Mouse (Mus musculus) thymus, adult 18-20 months (tissue): ENCODE measurements at regions not wholly inside any gene's neighbourhood (a gene's known extent, or its start where the extent isn't known, plus 50 kb on each side); places are given as distances from the start of the nearest gene placed in this dataset.

Experiments used
- DNase-seq, 2 experiments: peaks; one replicate each; pipeline ENCODE4 v3.0.0; 2022; ENCODE audit warnings: mixed read lengths in 2 of 2

DNA sequence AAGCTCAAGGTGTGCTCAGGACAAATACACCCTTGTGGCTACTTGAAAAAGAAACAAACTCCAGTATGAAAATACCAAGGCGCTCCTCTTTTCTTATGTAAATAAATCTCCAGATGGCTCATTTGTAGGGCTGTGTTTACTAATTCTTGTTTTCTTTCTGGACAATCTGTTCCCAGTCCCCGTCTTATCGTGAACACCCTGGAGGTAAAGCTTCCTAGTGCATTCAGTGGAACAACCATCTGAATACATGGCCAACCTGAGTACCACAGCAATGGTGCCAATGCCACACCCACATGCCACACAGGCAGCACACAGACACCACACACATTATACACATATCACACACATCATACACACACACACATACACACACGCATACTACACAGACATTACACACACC lies 396.1 kb downstream of the Wdr11 start:
- DNase-seq = no peak

DNA sequence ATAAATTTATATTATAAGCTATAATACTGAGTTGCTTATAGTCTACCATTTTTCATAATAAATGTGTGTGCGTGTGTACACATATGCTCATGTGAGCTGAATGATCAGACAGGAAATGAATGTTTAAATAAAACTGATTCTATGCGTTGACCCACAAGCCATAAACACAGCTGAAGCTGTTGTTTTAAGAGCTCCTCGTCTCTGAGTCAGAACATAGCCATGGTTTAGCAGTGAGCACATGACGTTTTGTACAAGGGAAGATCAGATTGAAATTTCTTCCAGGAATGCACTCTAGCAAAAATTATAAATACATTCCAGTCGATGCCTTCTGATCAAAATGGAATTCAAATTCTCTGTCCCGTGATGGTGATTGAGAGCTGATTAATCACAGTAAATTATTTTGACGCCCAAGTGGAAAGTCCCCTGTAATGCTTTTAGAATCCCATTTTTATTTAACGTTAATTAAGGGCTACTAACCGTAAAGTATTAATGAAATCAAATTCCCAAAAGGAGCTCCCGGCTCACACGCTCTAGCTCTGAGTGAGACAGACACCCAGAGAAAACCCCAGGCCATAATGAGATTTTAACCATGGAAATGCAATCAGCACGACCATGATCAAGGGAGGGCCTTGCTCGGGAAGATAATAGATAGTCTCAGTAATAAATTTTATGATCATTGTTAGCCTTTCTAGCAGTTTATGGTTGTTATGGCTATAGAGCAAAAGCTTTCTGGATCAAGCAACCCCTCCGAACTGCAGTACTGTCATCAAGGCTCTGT lies 402.0 kb downstream of the Wdr11 start:
- DNase-seq = no peak

DNA sequence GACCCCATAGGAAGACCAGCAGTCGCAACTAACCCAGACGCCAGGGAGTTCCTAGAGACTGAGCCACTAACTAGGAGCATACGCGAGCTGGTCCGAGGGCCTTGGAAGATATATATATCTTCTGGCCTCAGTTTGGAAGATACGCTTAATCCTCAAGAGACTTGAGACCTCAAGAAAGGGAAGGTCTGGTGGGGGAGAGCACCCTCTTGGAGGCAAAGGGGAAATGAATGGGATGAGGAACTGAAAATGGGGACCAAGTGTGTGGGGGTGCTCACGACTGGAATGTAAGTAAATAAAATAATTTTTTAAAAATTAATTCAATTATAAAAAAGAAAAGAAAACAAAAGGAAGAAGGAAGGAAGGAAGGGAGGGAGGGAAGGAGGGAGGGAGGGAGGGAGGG lies 403.9 kb downstream of the Wdr11 start:
- DNase-seq = no peak

DNA sequence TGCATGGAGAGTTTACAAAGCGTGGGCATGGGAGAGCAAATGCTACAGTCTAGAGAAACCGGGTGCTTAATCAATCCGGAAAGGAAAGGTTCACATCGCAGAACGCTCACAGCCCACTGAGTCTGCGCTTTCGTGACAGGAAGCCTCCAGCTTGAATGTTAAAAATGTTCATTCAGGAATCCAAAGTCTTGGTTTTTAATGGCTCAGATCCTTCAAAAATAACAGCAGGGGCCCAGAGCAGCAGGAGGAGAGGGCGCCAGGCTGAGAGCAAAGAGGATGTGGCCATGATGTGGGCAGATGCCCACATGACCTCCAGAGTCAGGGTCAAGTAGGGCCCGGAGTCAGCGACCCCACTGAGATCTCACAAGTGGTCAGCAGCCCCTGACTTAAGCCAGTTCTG lies 409.4 kb downstream of the Wdr11 start:
- no peak for DNase-seq

DNA sequence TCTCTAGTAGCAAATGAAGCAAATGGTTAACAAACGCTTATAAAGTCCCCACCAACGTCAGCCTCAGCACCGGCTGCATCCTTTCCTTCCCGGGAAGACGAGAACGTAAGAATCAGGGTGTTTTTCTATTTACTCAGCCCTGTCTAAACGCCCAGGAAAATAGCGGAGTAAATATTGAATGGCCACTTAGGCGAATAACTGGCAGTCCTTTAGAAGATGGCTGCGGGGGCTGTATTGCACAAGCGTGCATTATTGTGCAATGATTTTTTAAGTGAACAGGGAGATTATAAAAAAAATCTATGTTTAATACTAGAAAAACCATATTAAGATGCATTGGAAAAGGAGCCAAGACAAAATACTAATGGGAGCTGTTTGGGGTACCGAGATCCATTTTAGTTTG lies 410.3 kb downstream of the Wdr11 start:
- DNase-seq = no peak

DNA sequence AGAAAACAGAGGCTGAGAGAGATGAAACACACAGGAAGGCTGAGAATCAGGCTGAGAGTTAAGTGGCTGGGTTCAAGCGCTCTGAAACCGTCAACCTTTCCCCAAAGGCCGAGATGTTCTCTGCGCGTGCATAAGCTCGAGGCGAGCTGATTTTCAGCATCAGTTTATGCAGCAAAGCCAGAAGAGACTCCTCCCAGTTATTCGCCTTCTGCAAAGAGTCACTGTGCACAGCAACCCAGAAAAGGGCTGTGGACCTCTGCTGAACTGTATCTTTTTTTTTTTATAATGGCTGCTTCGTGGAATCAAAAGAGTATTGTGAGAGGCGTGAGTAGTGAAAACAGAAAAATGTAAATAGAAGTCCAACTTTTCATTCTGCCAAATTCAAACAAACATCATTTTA lies 413.7 kb downstream of the Wdr11 start:
- no peak for DNase-seq

DNA sequence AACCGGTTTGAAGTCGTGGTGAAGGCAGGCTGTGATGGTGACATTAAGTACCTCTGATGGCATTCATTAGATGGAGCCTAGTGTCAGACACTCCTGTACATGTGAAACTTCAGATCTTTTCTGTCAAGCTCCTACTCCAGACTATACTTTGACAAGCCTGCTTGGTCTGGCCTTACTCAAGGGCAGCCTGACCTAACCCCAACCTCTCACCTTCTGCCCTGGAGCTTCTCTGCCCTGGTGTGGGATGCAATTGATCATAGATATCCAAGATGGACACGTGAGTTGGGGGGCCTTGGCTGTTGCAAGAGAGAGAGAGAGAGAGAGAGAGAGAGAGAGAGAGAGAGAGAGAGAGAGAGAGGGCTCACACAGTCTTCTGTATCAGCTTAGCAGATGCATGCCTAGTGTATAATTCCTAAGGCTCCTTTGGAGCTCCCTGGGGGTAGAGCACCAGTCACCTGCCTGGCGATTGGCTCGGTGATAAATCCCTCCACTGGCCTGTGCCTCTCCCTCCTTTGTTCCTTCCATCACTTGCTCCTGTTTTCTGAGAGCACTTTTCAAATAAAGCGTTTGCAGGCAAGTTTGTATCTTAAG lies 416.4 kb downstream of the Wdr11 start:
- DNase-seq = no peak

DNA sequence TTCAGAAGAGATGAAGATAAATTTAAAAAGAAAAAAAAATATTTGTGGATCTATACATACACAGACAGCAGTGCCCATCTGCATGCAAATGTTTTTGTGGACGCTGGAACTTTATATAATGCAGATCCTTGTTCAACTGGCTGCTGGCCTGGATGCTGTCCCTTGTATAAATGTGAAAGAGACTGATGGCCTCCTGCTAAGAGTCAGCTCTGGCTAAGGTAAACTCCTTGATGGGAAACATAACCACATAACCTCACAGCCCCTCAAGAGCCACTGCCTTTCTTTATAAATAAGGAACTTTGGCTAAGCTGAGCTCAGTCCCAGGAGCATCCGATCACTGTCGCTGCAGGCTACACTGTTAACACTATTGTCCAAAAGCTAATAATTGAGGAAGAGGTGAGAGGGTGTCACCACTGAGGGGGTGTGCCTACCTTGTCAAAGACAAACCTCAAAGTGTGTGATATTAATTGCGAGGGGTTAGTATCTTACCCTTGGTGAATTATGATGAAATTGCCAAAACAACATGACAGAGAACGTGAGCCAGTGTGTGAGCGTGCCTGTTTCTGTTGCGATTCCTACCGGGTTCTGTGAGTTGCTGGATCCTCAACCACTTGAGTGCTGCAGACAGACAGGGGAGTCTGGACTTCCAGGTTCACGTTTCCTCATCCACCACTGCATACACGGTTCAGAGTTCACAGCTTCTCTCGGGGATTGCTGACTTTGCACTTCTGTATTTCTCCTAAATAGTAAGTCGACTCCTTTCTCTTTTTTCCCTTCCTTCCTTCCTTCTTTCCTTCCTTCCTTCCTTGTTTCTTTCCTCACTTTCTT lies 417.1 kb downstream of the Wdr11 start:
- no peak for DNase-seq

DNA sequence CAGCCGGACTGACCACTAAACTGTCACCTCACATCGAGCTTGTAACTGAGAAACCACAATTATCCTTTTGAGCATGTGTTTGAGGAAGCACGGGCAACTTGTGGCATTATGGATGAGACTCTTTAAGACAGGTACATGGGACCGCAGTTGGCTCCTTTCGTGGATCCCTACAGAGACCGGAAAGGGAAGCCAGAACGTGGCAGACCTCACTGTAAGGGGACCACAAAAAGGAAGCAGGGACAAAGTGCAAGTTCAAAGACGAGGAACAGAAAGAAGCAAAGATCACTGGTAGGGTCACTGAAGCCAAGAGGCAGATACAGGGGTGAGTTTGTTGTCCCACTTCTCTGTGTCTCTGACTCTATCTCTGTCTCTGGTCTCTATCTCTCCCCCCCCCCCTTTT lies 420.4 kb downstream of the Wdr11 start:
- DNase-seq = no peak

DNA sequence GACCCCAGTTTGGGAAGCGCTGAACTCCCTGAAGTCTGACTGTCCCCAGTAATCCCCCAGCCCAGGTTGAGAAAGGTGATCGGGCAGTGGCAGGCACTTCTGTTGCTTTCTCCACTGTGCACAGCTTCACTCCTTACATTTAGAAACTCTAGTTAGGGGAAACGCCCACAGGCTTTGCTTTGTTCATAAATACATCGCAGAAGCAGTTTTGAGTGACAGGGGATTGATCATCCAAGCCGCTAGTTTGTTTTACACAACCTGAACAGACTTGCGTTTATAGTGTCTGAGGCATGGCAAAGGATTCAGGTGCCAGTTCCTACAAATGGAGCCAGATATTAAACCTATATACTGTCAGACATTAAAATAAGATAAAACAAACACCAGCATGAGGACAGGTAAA lies 421.4 kb downstream of the Wdr11 start:
- DNase-seq = no peak

DNA sequence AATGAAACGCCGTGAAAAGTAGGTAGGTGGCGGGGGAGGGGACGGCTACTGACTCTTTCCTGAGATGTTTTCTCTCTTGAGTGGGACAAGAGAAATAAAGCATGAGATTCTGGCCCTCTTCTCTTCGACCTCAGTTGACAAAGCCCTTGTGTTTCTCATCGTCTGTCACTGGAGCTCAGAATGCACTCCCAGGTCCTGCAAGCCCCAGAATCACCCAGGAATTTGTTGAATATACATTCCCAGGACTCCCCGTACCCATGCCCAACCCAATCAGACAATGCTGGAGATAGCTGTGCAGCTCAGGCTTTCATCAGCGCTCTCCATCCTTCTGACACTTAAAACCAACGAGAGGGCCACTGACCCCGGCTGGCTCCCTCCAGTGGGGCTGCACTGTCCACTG lies 422.9 kb downstream of the Wdr11 start:
- no peak for DNase-seq

DNA sequence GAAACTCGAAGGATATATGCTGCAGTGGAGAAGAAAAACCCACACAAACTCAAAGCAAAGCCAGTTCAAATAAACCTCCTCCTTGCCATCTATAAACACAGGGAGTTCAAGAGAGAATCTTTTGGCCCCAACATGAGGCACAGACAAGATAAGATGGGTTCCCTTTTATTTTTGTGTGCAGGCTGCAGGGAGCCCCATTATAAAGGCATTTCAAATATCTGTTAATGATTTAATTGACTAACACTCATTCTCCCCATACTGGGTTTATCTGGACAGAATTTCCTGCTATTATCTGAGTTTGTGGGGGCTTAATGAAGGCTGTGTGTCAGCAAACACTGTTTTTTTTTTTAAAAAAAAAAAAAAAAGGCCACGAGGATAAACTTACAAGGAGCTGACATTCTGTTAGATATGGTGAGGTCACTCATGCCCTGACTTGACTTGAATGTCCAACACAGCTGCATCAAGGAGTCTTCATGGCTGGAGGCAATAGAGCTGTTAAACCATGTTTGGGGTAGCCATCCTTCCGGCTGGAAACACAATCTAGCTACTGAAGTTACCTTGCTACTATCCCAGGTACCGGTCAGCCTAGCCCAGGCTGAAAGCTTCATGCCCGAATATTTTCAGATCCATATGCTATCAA lies 423.8 kb downstream of the Wdr11 start:
- no peak for DNase-seq

DNA sequence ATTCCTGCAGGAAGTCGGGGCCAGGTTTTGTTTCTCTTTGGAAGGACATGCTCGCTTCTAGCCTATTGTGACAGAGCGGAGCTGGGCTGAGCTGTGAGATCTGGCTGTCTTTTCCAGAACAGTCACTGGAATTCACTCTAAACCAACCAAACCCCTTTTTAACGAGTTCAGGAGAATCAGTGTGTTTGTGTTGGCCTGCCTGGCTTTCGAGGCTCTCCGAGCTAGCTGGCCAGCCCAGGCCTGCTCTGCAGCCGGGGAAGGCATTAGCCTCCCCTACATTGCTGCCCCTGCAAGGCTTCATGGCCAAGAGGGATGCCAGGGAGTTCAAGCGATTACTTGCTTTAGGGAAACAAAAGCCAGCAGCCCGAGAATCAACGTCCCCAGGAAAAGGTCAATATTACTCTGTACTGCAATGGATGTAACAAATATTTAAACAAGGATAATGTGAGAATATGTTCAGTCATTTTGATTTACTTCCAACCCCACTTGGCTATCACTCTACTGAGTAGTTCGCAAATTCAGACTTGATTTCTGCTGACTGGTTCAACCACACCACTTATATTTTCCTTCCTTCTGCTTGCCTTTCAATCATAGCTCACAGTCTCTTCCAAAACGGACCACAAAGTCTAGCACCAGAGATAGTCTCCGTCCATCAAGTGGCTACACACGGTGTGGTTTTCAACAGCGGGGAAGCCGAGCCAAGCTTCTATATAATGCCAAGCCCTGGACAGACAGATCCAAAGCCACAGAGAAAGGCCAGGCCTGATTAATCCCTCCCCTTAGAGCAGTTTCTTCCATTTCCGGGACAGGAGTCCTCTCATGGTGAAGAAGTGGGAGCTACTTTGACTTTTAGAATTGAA lies 424.6 kb downstream of the Wdr11 start:
- no peak for DNase-seq

DNA sequence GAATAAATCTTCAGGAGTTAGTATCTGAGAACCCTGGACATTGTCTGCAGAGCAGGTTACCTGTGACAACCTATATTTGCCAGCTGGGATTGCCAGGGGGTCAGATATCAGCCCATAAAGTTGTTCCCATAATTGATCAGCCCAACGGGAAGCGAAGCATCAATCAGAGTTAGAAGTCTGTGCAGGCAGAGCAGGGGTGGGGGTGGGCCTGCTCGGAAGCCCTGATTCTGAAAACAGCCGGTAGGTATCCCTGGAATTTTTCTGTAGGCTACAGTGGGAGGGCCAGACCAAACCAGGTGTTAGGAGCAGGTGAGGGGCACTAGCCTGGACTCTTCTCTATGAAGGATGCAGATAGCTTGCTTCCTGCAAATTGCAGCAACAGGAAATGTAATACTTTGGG lies 427.2 kb downstream of the Wdr11 start:
- DNase-seq = no peak

DNA sequence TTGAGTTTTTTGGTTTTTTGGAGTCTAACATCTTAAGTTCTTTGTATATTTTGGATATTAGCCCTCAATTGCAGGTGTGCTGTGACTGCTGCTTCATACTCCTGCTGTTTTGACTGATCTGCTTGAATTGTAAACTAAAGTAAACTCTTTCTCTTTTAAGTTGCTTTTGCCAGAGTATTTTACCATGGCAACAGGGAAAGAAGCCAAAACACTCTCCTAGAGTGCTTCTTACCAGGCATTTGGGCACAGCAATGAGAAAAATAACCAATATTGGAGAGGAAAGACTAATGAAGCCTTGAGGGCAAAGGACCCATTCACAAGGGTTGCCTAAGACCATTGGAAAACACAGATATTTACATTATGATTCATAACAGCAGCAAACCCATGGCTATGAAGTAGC lies 437.3 kb downstream of the Wdr11 start:
- no peak for DNase-seq

DNA sequence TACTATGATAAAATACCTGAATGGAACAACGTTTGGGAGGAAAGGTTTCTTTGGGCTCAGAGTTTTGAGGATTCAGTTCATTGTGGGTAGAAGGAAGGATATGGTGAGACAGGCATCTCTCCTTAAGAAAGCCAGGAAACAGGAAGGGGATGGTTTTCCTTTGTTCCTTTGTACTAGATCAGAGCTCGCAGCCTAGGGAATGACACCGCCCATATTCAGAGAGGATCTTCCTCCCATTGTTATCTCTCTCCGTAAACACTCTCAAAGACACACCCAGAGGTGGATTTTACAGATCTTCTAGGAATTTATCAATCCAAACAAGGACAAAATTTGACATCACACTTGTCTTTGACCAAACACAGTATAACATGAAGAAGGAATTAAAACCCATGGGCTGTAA lies 439.0 kb downstream of the Wdr11 start:
- DNase-seq = no peak

DNA sequence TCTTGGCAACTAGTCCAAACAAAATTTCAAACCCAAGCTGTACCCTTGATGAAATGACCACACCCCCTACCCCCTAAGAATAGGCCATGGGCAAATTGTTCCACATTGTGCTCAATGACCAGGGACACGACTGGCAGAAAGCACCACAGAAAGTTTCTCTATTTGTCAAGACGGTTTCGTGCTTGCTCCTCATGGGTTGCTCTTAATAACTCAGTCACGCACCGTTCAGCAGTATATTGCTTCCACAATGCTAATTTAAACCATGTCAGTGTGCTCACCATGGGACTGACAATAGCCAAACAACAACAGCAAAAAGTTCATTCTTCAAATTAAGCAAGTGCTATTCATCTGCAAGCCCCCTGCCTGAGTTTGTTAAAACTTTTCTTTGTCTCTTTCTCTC lies 444.6 kb downstream of the Wdr11 start:
- DNase-seq = no peak

DNA sequence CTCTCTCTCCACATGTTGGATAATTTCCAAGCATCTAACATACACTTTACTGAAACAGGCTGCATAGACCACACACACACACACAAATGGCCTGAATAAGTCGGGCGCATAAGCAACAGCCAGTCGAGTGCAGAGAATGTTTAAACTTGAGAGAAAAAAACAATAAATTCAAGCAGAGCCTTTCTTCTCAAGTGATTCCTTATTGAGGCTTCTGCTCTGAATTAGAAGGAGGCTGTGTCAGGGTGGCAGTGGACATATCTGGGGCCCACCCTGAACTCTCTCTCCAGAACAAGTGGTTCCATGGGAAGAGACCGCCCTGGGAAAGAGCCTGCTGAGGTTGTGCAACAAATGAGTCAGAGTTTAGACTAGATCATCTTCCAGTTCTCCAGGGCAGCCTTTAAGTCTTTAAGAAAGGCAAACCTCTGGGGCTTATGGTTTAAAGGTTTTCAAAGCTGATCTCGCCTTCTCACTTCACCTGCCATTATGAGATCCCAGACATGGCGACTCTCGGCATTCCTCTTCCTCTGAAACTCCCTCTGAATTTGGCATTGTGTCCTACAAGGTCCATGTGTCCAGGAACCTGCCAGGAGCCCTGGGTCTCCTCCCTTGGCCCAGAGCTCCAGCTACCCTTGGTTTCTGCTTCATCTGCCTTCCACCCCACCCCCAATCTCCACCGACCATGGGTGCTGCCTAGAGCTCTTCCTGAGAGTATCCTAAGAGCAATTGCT lies 445.3 kb downstream of the Wdr11 start:
- DNase-seq = no peak

DNA sequence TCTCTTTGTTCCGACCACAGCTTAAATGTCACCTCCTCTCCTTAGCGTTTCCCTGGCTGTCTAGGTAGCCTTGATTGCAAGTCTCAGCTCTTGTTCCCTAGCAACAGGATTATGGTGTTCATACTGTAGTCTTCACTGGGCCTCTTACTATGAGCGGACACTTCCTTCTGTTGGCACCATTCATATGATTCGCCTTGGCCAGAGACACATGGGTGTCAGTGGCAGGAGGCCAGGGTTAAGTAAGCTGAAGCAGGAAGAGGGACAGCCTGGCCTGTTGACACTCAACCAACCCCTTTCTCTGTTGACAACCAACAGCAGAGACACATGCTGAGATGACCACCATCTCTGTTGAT lies 445.9 kb downstream of the Wdr11 start:
- DNase-seq = no peak

DNA sequence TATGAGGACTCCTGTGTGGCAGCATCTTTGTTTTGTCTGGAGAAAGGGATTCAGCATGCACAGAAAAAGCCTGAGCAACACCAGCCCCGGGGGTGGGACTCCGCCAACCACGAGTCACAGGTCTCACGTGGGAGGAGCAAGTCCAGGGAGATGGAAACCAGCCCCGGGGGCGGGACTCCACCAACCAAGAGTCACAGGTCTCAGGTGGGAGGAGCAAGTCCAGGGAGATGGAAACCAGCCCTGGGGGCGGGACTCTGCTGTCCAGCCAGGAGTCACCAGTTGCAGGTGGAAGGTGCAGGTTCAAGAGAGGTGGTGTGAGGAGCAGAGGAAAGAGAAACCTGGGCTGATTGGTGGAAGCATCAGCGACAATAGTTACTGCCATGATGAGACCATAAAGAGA lies 448.9 kb downstream of the Wdr11 start:
- DNase-seq = no peak

DNA sequence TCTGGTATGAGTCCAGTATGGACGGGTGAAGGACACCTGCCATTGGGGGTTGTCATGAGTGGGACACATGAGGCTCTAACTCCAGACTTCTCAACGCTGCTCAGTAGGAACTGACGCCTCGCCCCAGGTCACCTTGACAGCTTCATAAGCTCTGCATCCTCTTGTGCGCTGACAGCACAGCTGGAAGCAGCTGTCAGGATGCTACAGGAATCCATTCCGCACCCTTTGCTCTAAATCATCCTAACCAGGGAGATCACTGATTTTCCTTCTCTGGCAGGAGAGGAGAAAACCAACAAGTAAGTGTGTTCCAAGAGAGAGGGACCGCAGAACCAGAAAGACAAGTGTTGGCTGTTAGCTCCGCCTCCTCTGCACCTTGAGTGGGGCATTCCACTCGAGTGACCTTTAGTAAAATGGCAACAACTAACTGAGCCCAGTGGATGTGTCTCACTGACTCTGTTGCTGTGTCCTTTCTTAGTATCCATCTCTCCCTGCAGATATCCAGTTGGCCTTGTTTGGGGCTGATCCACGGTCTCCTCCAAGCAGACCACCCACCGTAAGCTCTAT lies 449.8 kb downstream of the Wdr11 start:
- no peak for DNase-seq
